Mouse (Mus musculus): ENCODE results near the gene Rnf145.

The Rnf145 gene

DNA sequence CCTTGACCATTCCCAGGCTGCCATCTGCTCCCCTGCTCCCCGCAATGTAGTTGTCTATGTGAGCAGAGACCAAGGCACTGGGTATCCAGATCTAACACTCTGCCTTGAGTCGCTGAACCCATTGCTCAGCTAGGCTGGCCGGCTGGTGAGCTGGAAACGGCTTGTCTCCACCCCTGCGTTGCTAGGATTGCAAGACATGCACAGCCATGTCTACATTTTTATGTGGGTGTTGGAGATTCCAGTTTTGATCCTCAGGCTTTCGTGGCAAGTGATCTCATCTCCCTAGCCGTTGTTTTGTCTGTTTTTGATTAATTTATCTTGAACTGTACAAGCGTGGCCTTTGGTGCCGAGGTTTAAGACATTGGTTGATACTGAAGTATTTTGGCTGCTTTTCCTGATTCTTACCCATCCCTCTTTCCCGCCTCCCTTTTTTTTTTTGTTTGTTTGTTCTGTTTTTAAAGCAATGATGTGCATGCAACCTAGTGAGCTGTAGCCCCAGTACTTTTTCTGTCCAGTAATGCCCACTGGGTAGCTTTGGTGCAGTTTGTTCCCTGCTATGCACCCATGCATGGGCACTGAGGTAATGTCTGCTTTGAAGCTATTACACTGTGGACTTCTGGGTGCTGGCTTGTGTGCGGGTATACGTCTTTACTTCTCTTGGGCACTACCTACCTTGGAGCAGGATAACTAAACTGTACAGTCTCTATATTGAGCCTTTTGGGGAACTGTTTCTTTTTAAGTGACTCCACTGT, 16.4 kb downstream of the Rnf145 start:
- in situ Hi-C loops (cut with MboI, MseI): no loop called here

DNA sequence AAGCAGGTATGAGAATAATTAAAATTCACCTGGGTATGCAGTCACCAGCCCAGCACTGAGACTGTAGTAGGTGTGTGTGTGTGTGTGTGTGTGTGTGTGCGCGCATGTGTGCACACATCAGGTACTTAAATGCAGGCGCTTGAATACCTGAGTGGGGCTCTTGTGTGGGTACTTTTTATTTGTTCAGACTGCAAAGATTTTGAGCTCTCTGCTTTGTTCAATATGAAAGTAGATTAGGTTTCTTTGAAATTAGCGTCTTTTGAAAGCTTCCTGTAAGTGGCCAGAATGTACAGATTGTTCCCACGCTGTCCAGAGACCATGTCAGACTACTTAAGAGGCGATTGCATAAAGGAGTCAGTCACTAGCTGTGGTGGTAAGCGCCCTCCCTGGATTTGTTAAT, 18.6 kb downstream of the Rnf145 start:
- in situ Hi-C loops (cut with MboI, MseI): no loop called here

GRCm38 (mm10) chr11:44538101-44538500, 19.3 kb downstream of the Rnf145 start:
- in situ Hi-C loops (cut with MboI, MseI): no loop called here

GRCm38 (mm10) chr11:44538501-44539290, 19.9 kb downstream of the Rnf145 start:
- in situ Hi-C loops (cut with MboI, MseI): no loop called here

- in situ Hi-C loops (cut with MboI, MseI): no loop called here
These were observed 20.6 kb downstream of the Rnf145 start for GRCm38 (mm10) chr11:44539291-44539930.

DNA sequence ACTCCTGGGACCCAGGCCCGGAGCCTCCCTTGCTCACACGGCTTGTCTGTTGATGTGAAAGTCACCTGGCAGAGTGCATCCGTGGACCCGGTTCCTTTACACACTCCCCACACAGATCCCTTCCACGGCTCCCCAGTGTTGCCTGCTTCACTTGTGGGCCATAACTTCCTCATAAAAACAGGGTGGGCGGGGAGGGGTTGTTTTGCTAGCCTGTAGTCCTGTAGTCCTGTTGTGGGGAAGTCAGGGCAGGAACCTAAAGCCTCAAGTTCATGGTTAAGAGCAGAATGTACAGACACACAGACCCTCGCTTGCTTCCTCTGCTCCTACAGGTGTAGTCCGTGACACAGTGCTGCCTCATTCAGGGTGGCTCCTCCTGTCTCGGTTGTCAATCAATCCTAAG, 21.5 kb downstream of the Rnf145 start:
- in situ Hi-C loops (cut with MboI, MseI): no loop called here

DNA sequence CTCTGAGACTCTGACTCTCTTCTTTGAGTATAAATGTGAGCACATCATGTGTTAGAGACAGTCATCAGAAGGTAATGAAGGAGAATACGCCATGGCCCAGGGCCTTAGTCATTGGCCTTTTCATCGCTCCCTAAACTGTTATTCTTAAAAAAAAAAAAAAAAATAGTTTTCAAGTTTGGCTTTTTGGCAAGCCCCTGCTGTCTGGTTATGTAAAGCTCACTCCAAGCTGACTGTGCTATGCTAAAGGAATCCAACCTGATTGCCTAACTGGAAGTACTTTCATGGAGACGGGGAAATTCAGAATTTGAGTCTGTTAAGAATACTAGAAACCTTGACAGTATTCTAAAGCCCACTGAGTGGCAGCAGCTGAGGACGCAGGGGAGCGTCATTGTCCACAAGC, 22.5 kb downstream of the Rnf145 start:
- in situ Hi-C loops (cut with MboI, MseI): no loop called here

- in situ Hi-C loops (cut with MboI, MseI): no loop called here
These were observed 23.0 kb downstream of the Rnf145 start for GRCm38 (mm10) chr11:44541813-44542212.

- in situ Hi-C loops (cut with MboI, MseI): no loop called here
These were observed 24.8 kb downstream of the Rnf145 start for GRCm38 (mm10) chr11:44543593-44543992.

GRCm38 (mm10) chr11:44543996-44544395, 25.2 kb downstream of the Rnf145 start:
- in situ Hi-C loops (cut with MboI, MseI): no loop called here

- in situ Hi-C loops (cut with MboI, MseI): no loop called here
These were observed 26.4 kb downstream of the Rnf145 start for GRCm38 (mm10) chr11:44545181-44545580.

GRCm38 (mm10) chr11:44546250-44546649, 27.5 kb downstream of the Rnf145 start:
- in situ Hi-C loops (cut with MboI, MseI): no loop called here

- in situ Hi-C loops (cut with MboI, MseI): no loop called here
These were observed 29.0 kb downstream of the Rnf145 start for GRCm38 (mm10) chr11:44547651-44548196.

GRCm38 (mm10) chr11:44548816-44549215, 30.1 kb downstream of the Rnf145 start:
- in situ Hi-C loops (cut with MboI, MseI): no loop called here

- in situ Hi-C loops (cut with MboI, MseI): no loop called here
These were observed 30.9 kb downstream of the Rnf145 start for GRCm38 (mm10) chr11:44549511-44550278.

- in situ Hi-C loops (cut with MboI, MseI): no loop called here
These were observed 32.2 kb downstream of the Rnf145 start for GRCm38 (mm10) chr11:44550996-44551395.

GRCm38 (mm10) chr11:44554339-44554738, 35.6 kb downstream of the Rnf145 start:
- in situ Hi-C loops (cut with MboI, MseI): no loop called here

GRCm38 (mm10) chr11:44558521-44558920, 39.8 kb downstream of the Rnf145 start:
- in situ Hi-C loops (cut with MboI, MseI): no loop called here

- in situ Hi-C loops (cut with MboI, MseI): no loop called here
These were observed 40.7 kb downstream of the Rnf145 start for GRCm38 (mm10) chr11:44559466-44559865.

DNA sequence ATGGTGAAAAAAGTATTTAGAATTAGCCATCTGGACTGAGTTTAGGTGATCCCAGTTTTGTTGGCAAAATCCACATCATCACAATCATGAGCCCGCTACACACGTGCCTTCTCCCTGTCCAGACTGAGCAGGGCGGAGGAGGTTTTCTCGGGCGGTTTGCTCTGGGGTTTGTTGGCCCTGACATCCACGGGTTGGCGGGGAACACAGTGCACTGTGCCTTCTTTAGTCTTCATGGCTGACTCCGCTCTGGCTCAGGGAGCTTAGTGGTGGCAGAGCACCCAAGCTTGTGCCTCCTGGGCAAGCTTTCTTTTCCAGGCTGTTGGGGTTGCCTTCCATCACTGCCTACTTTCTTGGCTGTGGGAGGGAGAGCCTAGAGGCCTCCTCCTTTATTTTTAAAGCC, 41.6 kb downstream of the Rnf145 start:
- in situ Hi-C loops (cut with MboI, MseI): loop anchor here (5.0 kb wide), 1 partner anchor 93 kb away; no protein-coding TSS in a partner anchor

DNA sequence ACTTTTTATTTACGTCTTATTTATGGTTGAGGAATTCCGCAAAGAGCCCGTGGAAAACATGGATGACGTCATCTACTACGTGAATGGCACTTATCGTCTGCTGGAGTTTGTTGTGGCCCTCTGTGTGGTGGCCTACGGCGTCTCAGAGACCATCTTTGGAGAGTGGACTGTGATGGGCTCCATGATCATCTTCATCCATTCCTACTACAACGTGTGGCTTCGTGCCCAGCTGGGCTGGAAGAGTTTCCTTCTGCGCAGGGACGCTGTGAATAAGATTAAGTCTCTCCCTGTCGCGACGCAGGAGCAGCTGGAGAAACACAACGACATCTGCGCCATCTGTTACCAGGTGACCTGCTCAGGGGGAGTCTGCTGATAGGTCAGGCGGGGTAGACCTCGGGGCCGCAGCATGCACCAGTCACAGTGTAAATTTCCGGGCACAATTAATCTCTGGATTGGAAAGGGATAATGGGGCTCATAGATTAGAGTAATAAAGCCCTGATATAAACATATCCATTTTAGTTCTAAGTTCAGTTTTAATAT, 42.8 kb downstream of the Rnf145 start:
- in situ Hi-C loops (cut with MboI, MseI): loop anchor here (5.0 kb wide), 1 partner anchor 94 kb away; no protein-coding TSS in a partner anchor
